Mouse (Mus musculus) brown adipose tissue, adult 24 weeks (tissue): Measurements from ENCODE around the gene Spsb1. TPM values are rescaled to one million over a fixed set of nuclear protein-coding genes. Genes with fewer than 3 reads are reported as not detected.

Source experiments
- polyA plus RNA-seq: library from polyadenylated mRNA; stranded (reverse); fragments of >200 nt; gene quantifications from 2 replicates; pipeline ENCODE4 v1.2.4, GENCODE M21; 2012; ENCODE audit not compliant: missing spikeins, insufficient read depth, insufficient read length

Spsb1 gene
- polyA plus RNA-seq, 1 experiment, result 32.5 TPM

Other genes with a start within 250 kb of the Spsb1 start
- gene Tmem201, start 217.0 kb downstream of the Spsb1 start, polyA plus RNA-seq, result 9.2 and 9.6 TPM in 2 replicates
- gene Slc25a33, start 180.8 kb downstream of the Spsb1 start, polyA plus RNA-seq, result 24.0 and 24.2 TPM in 2 replicates
- gene H6pd, start 54.0 kb upstream of the Spsb1 start, polyA plus RNA-seq, result 66.4 and 85.8 TPM in 2 replicates
- gene Gpr157, start 132.3 kb upstream of the Spsb1 start, polyA plus RNA-seq, result 2.0 and 2.4 TPM in 2 replicates
- gene Slc2a5, start 164.2 kb upstream of the Spsb1 start, polyA plus RNA-seq, result 46.1 and 72.4 TPM in 2 replicates
- not detected in 2 replicates for gene Slc2a7, start 193.9 kb upstream of the Spsb1 start, polyA plus RNA-seq
- not detected in 2 replicates for gene Car6, start 246.3 kb upstream of the Spsb1 start, polyA plus RNA-seq